Mouse (Mus musculus) midbrain, embryonic 11.5 days (tissue): Measurements from ENCODE around the gene Prdm16. TPM values are rescaled to one million over a fixed set of nuclear protein-coding genes. Genes with fewer than 3 reads are reported as not detected.
A peak's percentile ranks its signal among the peaks of the same experiment; 100 is the strongest.

ENCODE experiments used
- ATAC-seq: fragments of 200-750 bp; cut with Nextera tagmentation; 2 replicates; pipeline ENCODE4 v1.8.0; 2017; ENCODE audit warnings: moderate TSS enrichment, moderate library complexity; ENCODE audit not compliant: low FRiP score
- DNase-seq: peaks from one replicate; pipeline ENCODE4 v3.0.0; 2015; ENCODE audit warnings: low spot score; ENCODE audit errors: missing footprints
- H3K27ac ChIP-seq: fragments of 300-500 bp; sonication (generic); 2 replicates; pipeline ENCODE4 v1.5.1; 2014; ENCODE audit warnings: low read depth, low read length
- H3K27me3 ChIP-seq: fragments of 300-500 bp; sonication (generic); 2 replicates; pipeline ENCODE4 v1.6.1; 2014; ENCODE audit warnings: mild to moderate bottlenecking, low read length, moderate library complexity, mixed read lengths; ENCODE audit not compliant: control insufficient read depth, insufficient read depth
- H3K36me3 ChIP-seq: fragments of 300-500 bp; sonication (generic); 2 replicates; pipeline ENCODE4 v1.6.1; 2014; ENCODE audit warnings: mild to moderate bottlenecking, low read length, moderate library complexity, mixed read lengths; ENCODE audit not compliant: control insufficient read depth, insufficient read depth
- H3K4me1 ChIP-seq: fragments of 300-500 bp; sonication (generic); 2 replicates; pipeline ENCODE4 v1.6.1; 2014; ENCODE audit warnings: low read length; ENCODE audit not compliant: control insufficient read depth, insufficient read depth
- H3K4me2 ChIP-seq: fragments of 300-500 bp; sonication (generic); 2 replicates; pipeline ENCODE4 v1.6.1; 2014; ENCODE audit warnings: mild to moderate bottlenecking, moderate library complexity
- H3K4me3 ChIP-seq: fragments of 300-500 bp; sonication (generic); 2 replicates; pipeline ENCODE4 v1.5.1; 2014; ENCODE audit warnings: low read depth, low read length
- H3K9ac ChIP-seq: fragments of 300-500 bp; sonication (generic); 2 replicates; pipeline ENCODE4 v1.6.1; 2014; ENCODE audit warnings: low read length
- H3K9me3 ChIP-seq: fragments of 300-500 bp; sonication (generic); 2 replicates; pipeline ENCODE4 v1.6.1; 2016; ENCODE audit warnings: low read length; ENCODE audit not compliant: control insufficient read depth
- WGBS: fragments of 180-500 bp; shearing (Covaris S2); extraction: QIAGEN DNeasy Blood & Tissue Kit; methylation state at CpG from one replicate; pipeline ENCODE4 v1.1.7; 2014; 5-methylcytosine and 5-hydroxymethylcytosine counted together
- polyA plus RNA-seq: library from polyadenylated mRNA; unstranded; fragments of >200 nt; fragmentation: Nextera tagmentation; extraction: Ambion mirVana; gene quantifications from 2 replicates; pipeline ENCODE4 v1.2.1, GENCODE M21; 2014

The Prdm16 gene
- polyA plus RNA-seq, 1 experiment from 2014 or later: 8.0 TPM

GRCm38 (mm10) chr4:154313622-154313967 is 323.1 kb downstream of the Prdm16 start:
- no peak overlapping the region for H3K27ac ChIP-seq
- no peak overlapping the region for H3K4me3 ChIP-seq
- WGBS: 85% methylated on average over 11 of the region's 11 CpGs
- no peaks in the 10 kb centered on the region for H3K36me3 ChIP-seq
- no peaks in the 10 kb centered on the region for H3K4me1 ChIP-seq
- no peak overlapping the region for H3K9ac ChIP-seq
- DNase-seq (peak; percentile 2), ATAC-seq (no peak)
- H3K4me2 ChIP-seq: no peak overlapping the region
- H3K9me3 ChIP-seq: no peaks in the 10 kb centered on the region
- H3K27me3 ChIP-seq: no peaks in the 10 kb centered on the region

GRCm38 (mm10) chr4:154312935-154313621 is 323.6 kb downstream of the Prdm16 start:
- DNase-seq (peak; percentile 57), ATAC-seq (no peak)
- Histone ChIP-seq H3K4me2 (no peak overlapping the region), H3K27ac (no peak overlapping the region), H3K4me3 (no peak overlapping the region), H3K4me1 (no peaks in the 10 kb centered on the region), H3K9me3 (no peaks in the 10 kb centered on the region), H3K36me3 (no peaks in the 10 kb centered on the region), H3K9ac (no peak overlapping the region), H3K27me3 (no peaks in the 10 kb centered on the region)
- 64% methylated on average over 4 of the region's 4 CpGs for WGBS

DNA sequence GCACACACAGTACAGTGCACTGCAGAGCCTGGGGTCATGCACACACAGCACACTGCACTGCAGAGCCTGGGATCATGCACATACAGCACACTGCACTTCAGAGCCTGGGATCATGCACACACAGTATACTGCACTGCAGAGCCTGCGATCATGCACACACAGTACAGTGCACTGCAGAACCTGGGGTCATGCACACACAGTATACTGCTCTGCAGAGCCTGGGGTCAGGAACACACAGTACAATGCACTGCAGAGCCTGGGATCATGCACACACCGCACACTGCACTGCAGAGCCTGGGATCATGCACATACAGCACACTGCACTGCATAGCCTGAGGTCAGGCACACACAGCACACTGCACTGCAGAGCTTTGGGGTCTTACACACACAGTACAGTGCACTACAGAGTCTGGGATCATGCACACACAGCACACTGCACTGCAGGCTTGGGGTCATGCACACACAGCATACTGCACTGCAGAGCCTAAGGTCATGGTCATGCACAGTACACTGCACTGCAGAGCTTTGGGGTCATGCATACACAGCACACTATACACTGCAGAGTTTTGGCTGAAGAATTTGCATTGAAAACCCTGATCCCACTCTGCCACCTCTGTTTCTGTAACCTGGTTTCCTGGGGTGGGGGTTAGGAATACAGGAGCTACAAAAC is 324.4 kb downstream of the Prdm16 start:
- Histone ChIP-seq H3K9me3 (no peaks in the 10 kb centered on the region), H3K9ac (no peak overlapping the region), H3K27ac (no peak overlapping the region), H3K4me2 (no peak overlapping the region), H3K4me3 (no peak overlapping the region), H3K27me3 (no peaks in the 10 kb centered on the region), H3K36me3 (no peaks in the 10 kb centered on the region), H3K4me1 (no peaks in the 10 kb centered on the region)
- WGBS: 78% methylated on average over 2 of the region's 2 CpGs
- peak; percentile 79 for DNase-seq
- ATAC-seq: no peak

DNA sequence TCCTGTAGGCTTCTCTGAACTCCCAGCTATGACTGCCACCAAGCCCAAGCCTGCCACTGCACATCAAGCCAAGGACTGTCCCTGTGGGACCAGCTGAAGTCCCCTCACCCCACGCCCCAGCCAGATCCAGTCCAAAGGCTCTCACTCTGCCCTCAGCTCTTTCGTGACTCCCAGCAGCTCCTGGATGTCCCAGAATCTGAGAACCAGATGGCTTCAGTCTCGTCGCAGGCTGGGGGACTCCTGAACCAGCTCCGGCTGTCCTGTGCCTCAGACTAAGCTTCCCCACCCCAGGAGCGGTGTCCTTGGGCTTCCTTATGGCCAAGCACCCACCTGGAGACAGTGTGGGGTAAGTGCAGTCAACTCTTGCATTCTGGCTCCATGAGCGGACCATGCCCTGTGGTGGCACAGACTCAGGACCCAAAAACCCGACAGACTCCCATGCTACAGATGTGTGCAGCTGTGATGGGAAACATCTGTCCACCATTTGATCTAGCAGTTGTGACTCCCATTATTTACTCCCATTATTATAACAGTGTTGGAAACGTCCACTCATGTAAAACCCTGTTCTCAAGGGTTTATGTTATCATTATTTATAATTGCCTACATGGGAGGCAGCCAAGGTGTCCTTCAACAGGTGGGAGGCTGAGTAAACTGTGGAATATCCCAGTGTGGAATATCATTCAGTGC is 326.0 kb downstream of the Prdm16 start:
- no peak overlapping the region for H3K27ac ChIP-seq
- no peak for ATAC-seq

GRCm38 (mm10) chr4:154309131-154309530 is 327.5 kb downstream of the Prdm16 start:
- H3K4me2 ChIP-seq: no peak overlapping the region
- no peak overlapping the region for H3K4me3 ChIP-seq
- H3K9ac ChIP-seq: no peak overlapping the region
- no peaks in the 10 kb centered on the region for H3K36me3 ChIP-seq
- no peaks in the 10 kb centered on the region for H3K9me3 ChIP-seq
- H3K4me1 ChIP-seq: no peaks in the 10 kb centered on the region
- DNase-seq: no peak
- WGBS: 86% methylated on average over 2 of the region's 2 CpGs
- no peak for ATAC-seq
- H3K27ac ChIP-seq: no peak overlapping the region
- H3K27me3 ChIP-seq: no peaks in the 10 kb centered on the region

More for the DNA sequence above, 326.0 kb downstream of the Prdm16 start:
- Histone ChIP-seq H3K36me3 (no peaks in the 10 kb centered on the region), H3K9me3 (no peaks in the 10 kb centered on the region), H3K4me1 (no peaks in the 10 kb centered on the region), H3K27me3 (no peaks in the 10 kb centered on the region), H3K4me3 (no peak overlapping the region), H3K9ac (no peak overlapping the region), H3K4me2 (no peak overlapping the region)
- DNase-seq: no peak
- 79% methylated on average over 9 of the region's 9 CpGs for WGBS

- WGBS: 28% methylated on average over 7 of the region's 7 CpGs
- no peak within 1 kb of the TSS for H3K4me3 ChIP-seq
- no peak within 1 kb of the TSS for H3K27ac ChIP-seq
- H3K9ac ChIP-seq: no peak within 1 kb of the TSS
- H3K27me3 ChIP-seq: peaks cover 29% of the 10 kb centered on the region
- H3K4me2 ChIP-seq: no peak within 1 kb of the TSS
- H3K36me3 ChIP-seq: no peaks in the 10 kb centered on the region
- DNase-seq (peak; percentile 93), ATAC-seq (peak; percentile 66)
- peaks cover 5% of the 10 kb centered on the region; the same call in 1 of the 2 replicates for H3K4me1 ChIP-seq
- H3K9me3 ChIP-seq: no peaks in the 10 kb centered on the region
Measured at GRCm38 (mm10) chr4:154301466-154301881, 335.2 kb downstream of the Prdm16 start, which contains the start of gene Arhgef16. Arhgef16 (minus strand) TSS chr4:154301676.

GRCm38 (mm10) chr4:154299541-154300271 is 337.0 kb downstream of the Prdm16 start:
- DNase-seq: peak; percentile 90
- peak; percentile 58; the same call in 1 of the 2 replicates for ATAC-seq
- peak overlapping the region; percentile 41 for H3K4me3 ChIP-seq
- peak overlapping the region; percentile 72 for H3K4me2 ChIP-seq
- H3K27me3 ChIP-seq: peaks cover 29% of the 10 kb centered on the region
- peaks cover 5% of the 10 kb centered on the region; the same call in 1 of the 2 replicates for H3K4me1 ChIP-seq
- H3K9me3 ChIP-seq: no peaks in the 10 kb centered on the region
- no peak overlapping the region for H3K27ac ChIP-seq
- 0 out of 2 replicates have a peak overlapping the region, but pooled peaks have one; percentile 24 for H3K9ac ChIP-seq
- H3K36me3 ChIP-seq: no peaks in the 10 kb centered on the region
- WGBS: under 1% methylated on average over 59 of the region's 66 CpGs

DNA sequence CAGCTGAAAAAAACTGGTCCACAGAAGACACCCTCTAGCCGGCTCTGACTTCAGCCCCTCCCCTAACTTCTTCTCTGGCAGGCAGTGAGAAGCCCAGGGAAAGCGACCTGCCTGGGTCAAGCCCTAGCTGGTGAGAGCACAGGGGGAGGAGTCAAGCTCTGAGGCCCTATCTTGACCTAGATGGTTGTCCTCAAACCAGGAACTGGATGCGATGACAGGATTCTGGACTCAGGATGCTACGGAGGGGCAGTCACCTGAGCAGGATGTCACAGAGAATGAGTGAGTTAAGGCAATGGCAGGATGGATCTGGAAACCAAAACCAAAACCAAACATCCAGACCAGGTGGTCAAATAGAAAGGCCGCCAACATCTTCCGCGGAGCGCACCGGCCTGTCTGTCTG is 338.9 kb downstream of the Prdm16 start:
- WGBS: 39% methylated on average over 9 of the region's 9 CpGs
- Histone ChIP-seq H3K27me3 (peaks cover 29% of the 10 kb centered on the region), H3K4me3 (no peak overlapping the region), H3K9me3 (no peaks in the 10 kb centered on the region), H3K9ac (no peak overlapping the region), H3K36me3 (no peaks in the 10 kb centered on the region), H3K27ac (no peak overlapping the region), H3K4me2 (no peak overlapping the region), H3K4me1 (peaks cover 5% of the 10 kb centered on the region; the same call in 1 of the 2 replicates)
- DNase-seq: peak; percentile 84
- no peak for ATAC-seq
